Mouse (Mus musculus): ENCODE measurements around the gene Mrps18a. TPM values are rescaled to one million over a fixed set of nuclear protein-coding genes. Genes with fewer than 3 reads are reported as not detected.

The Mrps18a gene
- total and polyA plus RNA-seq, 3 experiments, result 99.4 to 140 (median 128) TPM

- 89% methylated on average over 3 of the region's 3 CpGs for WGBS
- intact Hi-C loops (cut with DNase I), result loop anchor here (10.0 kb wide), 1 partner anchor 570 kb away; no protein-coding TSS in a partner anchor
- Histone ChIP-seq H3K36me3 (ENCODE audit: control insufficient read depth, insufficient read depth, low read length) (peaks cover 3% of the 10 kb centered on the region; the same call in 1 of the 2 replicates), H3K27me3 (ENCODE audit: control insufficient read depth, insufficient read depth, low read length) (no peaks in the 10 kb centered on the region), H3K4me1 (ENCODE audit: control insufficient read depth, insufficient read depth, low read length) (peaks cover 1% of the 10 kb centered on the region), H3K4me3 (no peak overlapping the region), H3K79me2 (replicated peaks; ENCODE audit: control insufficient read depth, insufficient read depth, low read length) (no peaks in the 10 kb centered on the region), H3K27ac (no peak overlapping the region), H3K9ac (ENCODE audit: low read depth, low read length) (no peak overlapping the region)
- DNase-seq, result no peak
- TF ChIP-seq CTCF (IDR thresholded peaks at IDR 0.05), result no peak
- no peak for TF ChIP-seq POLR2A (IDR thresholded peaks at IDR 0.05; ENCODE audit: insufficient read depth, low read depth, low read length)
- TF ChIP-seq EP300 (IDR thresholded peaks at IDR 0.05; ENCODE audit: insufficient read depth, low read depth, low read length), result no peak
These were observed 43.5 kb downstream of the Mrps18a start for GRCm38 (mm10) chr17:46154336-46154735.

- TF ChIP-seq EP300 (IDR thresholded peaks at IDR 0.05; ENCODE audit: insufficient read depth, low read depth, low read length) (no peak), POLR2A (IDR thresholded peaks at IDR 0.05; ENCODE audit: insufficient read depth, low read depth, low read length) (no peak), CTCF (IDR thresholded peaks at IDR 0.05) (no peak)
- Histone ChIP-seq H3K27ac (no peak overlapping the region), H3K36me3 (ENCODE audit: control insufficient read depth, insufficient read depth, low read length) (peaks cover 3% of the 10 kb centered on the region; the same call in 1 of the 2 replicates), H3K4me3 (no peak overlapping the region), H3K9ac (ENCODE audit: low read depth, low read length) (no peak overlapping the region), H3K79me2 (replicated peaks; ENCODE audit: control insufficient read depth, insufficient read depth, low read length) (no peaks in the 10 kb centered on the region), H3K4me1 (ENCODE audit: control insufficient read depth, insufficient read depth, low read length) (peaks cover 5% of the 10 kb centered on the region), H3K27me3 (ENCODE audit: control insufficient read depth, insufficient read depth, low read length) (no peaks in the 10 kb centered on the region)
- 86% methylated on average over 5 of the region's 5 CpGs for WGBS
- no peak for DNase-seq
- intact Hi-C loops (cut with DNase I), result loop anchor here (10.0 kb wide), 1 partner anchor 572 kb away; no protein-coding TSS in a partner anchor
These were observed 45.9 kb downstream of the Mrps18a start for GRCm38 (mm10) chr17:46156680-46157079.

GRCm38 (mm10) chr17:46157131-46157530, 46.3 kb downstream of the Mrps18a start:
- H3K79me2 ChIP-seq (replicated peaks; ENCODE audit: control insufficient read depth, insufficient read depth, low read length), result no peaks in the 10 kb centered on the region
- WGBS, result 92% methylated on average over 8 of the region's 8 CpGs
- intact Hi-C loops (cut with DNase I), result loop anchor here (10.0 kb wide), 1 partner anchor 572 kb away; no protein-coding TSS in a partner anchor
- peaks cover 3% of the 10 kb centered on the region; the same call in 1 of the 2 replicates for H3K36me3 ChIP-seq (ENCODE audit: control insufficient read depth, insufficient read depth, low read length)
- no peak overlapping the region for H3K4me3 ChIP-seq
- H3K9ac ChIP-seq (ENCODE audit: low read depth, low read length), result no peak overlapping the region
- H3K27ac ChIP-seq, result no peak overlapping the region
- peaks cover 6% of the 10 kb centered on the region for H3K4me1 ChIP-seq (ENCODE audit: control insufficient read depth, insufficient read depth, low read length)
- DNase-seq, result no peak
- TF ChIP-seq POLR2A (IDR thresholded peaks at IDR 0.05; ENCODE audit: insufficient read depth, low read depth, low read length), result no peak
- no peak for TF ChIP-seq EP300 (IDR thresholded peaks at IDR 0.05; ENCODE audit: insufficient read depth, low read depth, low read length)
- TF ChIP-seq CTCF (IDR thresholded peaks at IDR 0.05), result no peak
- no peaks in the 10 kb centered on the region for H3K27me3 ChIP-seq (ENCODE audit: control insufficient read depth, insufficient read depth, low read length)

GRCm38 (mm10) chr17:46159236-46159635, 48.5 kb downstream of the Mrps18a start:
- H3K27me3 ChIP-seq (ENCODE audit: control insufficient read depth, insufficient read depth, low read length), result no peaks in the 10 kb centered on the region
- no peak overlapping the region; the same call in 1 of the 2 replicates for H3K4me3 ChIP-seq
- H3K79me2 ChIP-seq (replicated peaks; ENCODE audit: control insufficient read depth, insufficient read depth, low read length), result no peaks in the 10 kb centered on the region
- 19% methylated on average over 2 of the region's 2 CpGs for WGBS
- no peak overlapping the region for H3K9ac ChIP-seq (ENCODE audit: low read depth, low read length)
- peaks cover 10% of the 10 kb centered on the region for H3K4me1 ChIP-seq (ENCODE audit: control insufficient read depth, insufficient read depth, low read length)
- intact Hi-C loops (cut with DNase I), result loop anchor here (10.0 kb wide), 1 partner anchor 574 kb away; no protein-coding TSS in a partner anchor
- H3K36me3 ChIP-seq (ENCODE audit: control insufficient read depth, insufficient read depth, low read length), result no peaks in the 10 kb centered on the region
- no peak for TF ChIP-seq EP300 (IDR thresholded peaks at IDR 0.05; ENCODE audit: insufficient read depth, low read depth, low read length)
- TF ChIP-seq POLR2A (IDR thresholded peaks at IDR 0.05; ENCODE audit: insufficient read depth, low read depth, low read length), result no peak
- TF ChIP-seq CTCF (IDR thresholded peaks at IDR 0.05), result no peak
- DNase-seq, result no peak
- H3K27ac ChIP-seq, result peak overlapping the region; percentile 95

GRCm38 (mm10) chr17:46160090-46160662, 49.4 kb downstream of the Mrps18a start:
- WGBS, result under 1% methylated on average over 16 of the region's 16 CpGs
- peak; percentile 69 for TF ChIP-seq CTCF (IDR thresholded peaks at IDR 0.05)
- TF ChIP-seq EP300 (IDR thresholded peaks at IDR 0.05; ENCODE audit: insufficient read depth, low read depth, low read length), result peak; percentile 53; the same call in 1 of the 2 replicates
- peak; percentile 82 for TF ChIP-seq POLR2A (IDR thresholded peaks at IDR 0.05; ENCODE audit: insufficient read depth, low read depth, low read length)
- Histone ChIP-seq H3K36me3 (ENCODE audit: control insufficient read depth, insufficient read depth, low read length) (no peaks in the 10 kb centered on the region), H3K4me1 (ENCODE audit: control insufficient read depth, insufficient read depth, low read length) (peaks cover 10% of the 10 kb centered on the region), H3K4me3 (peak overlapping the region; percentile 66), H3K9ac (ENCODE audit: low read depth, low read length) (peak overlapping the region; percentile 68), H3K79me2 (replicated peaks; ENCODE audit: control insufficient read depth, insufficient read depth, low read length) (no peaks in the 10 kb centered on the region), H3K27me3 (ENCODE audit: control insufficient read depth, insufficient read depth, low read length) (no peaks in the 10 kb centered on the region), H3K27ac (peak overlapping the region; percentile 95)
- intact Hi-C loops (cut with DNase I), result loop anchor here (10.0 kb wide), 1 partner anchor 425 kb away; the partner anchor contains the start of gene 1600014C23Rik
- DNase-seq, result peak; percentile 94

- TF ChIP-seq CTCF (IDR thresholded peaks at IDR 0.05) (no peak), EP300 (IDR thresholded peaks at IDR 0.05; ENCODE audit: insufficient read depth, low read depth, low read length) (peak; percentile 53; the same call in 1 of the 2 replicates), POLR2A (IDR thresholded peaks at IDR 0.05; ENCODE audit: insufficient read depth, low read depth, low read length) (peak; percentile 87)
- Histone ChIP-seq H3K36me3 (ENCODE audit: control insufficient read depth, insufficient read depth, low read length) (no peaks in the 10 kb centered on the region), H3K9ac (ENCODE audit: low read depth, low read length) (peak within 1 kb of the TSS; percentile 74), H3K4me3 (peak within 1 kb of the TSS; percentile 70), H3K4me1 (ENCODE audit: control insufficient read depth, insufficient read depth, low read length) (peaks cover 10% of the 10 kb centered on the region), H3K27ac (peak within 1 kb of the TSS; percentile 97), H3K79me2 (replicated peaks; ENCODE audit: control insufficient read depth, insufficient read depth, low read length) (no peaks in the 10 kb centered on the region), H3K27me3 (ENCODE audit: control insufficient read depth, insufficient read depth, low read length) (no peaks in the 10 kb centered on the region)
- intact Hi-C loops (cut with DNase I), result loop anchor here (10.0 kb wide), 1 partner anchor 426 kb away; the partner anchor contains the start of gene 1600014C23Rik
- 0% methylated on average over 23 of the region's 23 CpGs for WGBS
- DNase-seq, result peak; percentile 93 to 98
These were observed 49.9 kb downstream of the Mrps18a start, which contains the start of gene Gtpbp2 for GRCm38 (mm10) chr17:46160686-46161085. Gtpbp2 (plus strand) TSS chr17:46161032.
